Mouse (Mus musculus) heart, embryonic 12.5 days (tissue): ENCODE data around the gene Arpc2. TPM values are rescaled to one million over a fixed set of nuclear protein-coding genes. Genes with fewer than 3 reads are reported as not detected.

Source experiments
- ATAC-seq: fragments of 200-750 bp; cut with Nextera tagmentation; 2 replicates; pipeline ENCODE4 v1.8.0; 2017; ENCODE audit warnings: moderate TSS enrichment, moderate library complexity; ENCODE audit not compliant: insufficient number of reproducible peaks, low FRiP score
- H3K27ac ChIP-seq: fragments of 300-500 bp; sonication (generic); 2 replicates; pipeline ENCODE4 v1.5.1; 2016; ENCODE audit warnings: mild to moderate bottlenecking, moderate library complexity; ENCODE audit not compliant: poor library complexity, severe bottlenecking
- H3K27me3 ChIP-seq: fragments of 300-500 bp; sonication (generic); replicated peaks from 2 replicates; pipeline ENCODE4 v1.6.1; 2016; ENCODE audit warnings: mild to moderate bottlenecking, moderate library complexity
- H3K36me3 ChIP-seq: fragments of 300-500 bp; sonication (generic); 2 replicates; pipeline ENCODE4 v1.6.1; 2016; ENCODE audit warnings: mild to moderate bottlenecking, moderate library complexity
- H3K4me1 ChIP-seq: fragments of 300-500 bp; sonication (generic); replicated peaks from 2 replicates; pipeline ENCODE4 v1.6.1; 2016; ENCODE audit warnings: mild to moderate bottlenecking
- H3K4me2 ChIP-seq: fragments of 300-500 bp; sonication (generic); 2 replicates; pipeline ENCODE4 v1.6.1; 2016; ENCODE audit warnings: mild to moderate bottlenecking, moderate library complexity
- H3K4me3 ChIP-seq: fragments of 300-500 bp; sonication (generic); 2 replicates; pipeline ENCODE4 v1.5.1; 2016; ENCODE audit warnings: mild to moderate bottlenecking
- H3K9ac ChIP-seq: fragments of 300-500 bp; sonication (generic); 2 replicates; pipeline ENCODE4 v1.6.1; 2016; ENCODE audit warnings: mild to moderate bottlenecking, moderate library complexity
- H3K9me3 ChIP-seq: fragments of 300-500 bp; sonication (generic); replicated peaks from 2 replicates; pipeline ENCODE4 v1.6.1; 2016; ENCODE audit warnings: mild to moderate bottlenecking, moderate library complexity
- WGBS: fragments of 180-500 bp; shearing (Covaris S2); methylation state at CpG from one replicate; pipeline ENCODE4 v1.1.7; 2016; 5-methylcytosine and 5-hydroxymethylcytosine counted together
- polyA plus RNA-seq: library from polyadenylated mRNA; unstranded; fragments of >200 nt; fragmentation: Nextera tagmentation; extraction: Ambion mirVana; gene quantifications from 2 replicates; pipeline ENCODE4 v1.2.1, GENCODE M21; 2016

Arpc2 gene
- polyA plus RNA-seq, 1 experiment from 2014 or later = 478 TPM

GRCm38 (mm10) chr1:74205881-74206280 is 30.0 kb upstream of the Arpc2 start:
- H3K9ac ChIP-seq = no peak overlapping the region
- H3K4me3 ChIP-seq = no peak overlapping the region
- no peaks in the 10 kb centered on the region for H3K36me3 ChIP-seq
- no peak for ATAC-seq
- H3K9me3 ChIP-seq = no peaks in the 10 kb centered on the region
- 51% methylated on average over 7 of the region's 7 CpGs for WGBS
- no peak overlapping the region for H3K27ac ChIP-seq
- H3K4me1 ChIP-seq = no peaks in the 10 kb centered on the region
- H3K4me2 ChIP-seq = no peak overlapping the region
- no peaks in the 10 kb centered on the region for H3K27me3 ChIP-seq

- Histone ChIP-seq H3K4me3 (no peak overlapping the region), H3K36me3 (no peaks in the 10 kb centered on the region), H3K4me2 (no peak overlapping the region), H3K9ac (no peak overlapping the region), H3K27ac (no peak overlapping the region), H3K9me3 (no peaks in the 10 kb centered on the region), H3K4me1 (no peaks in the 10 kb centered on the region), H3K27me3 (no peaks in the 10 kb centered on the region)
- no peak for ATAC-seq
- WGBS = 67% methylated on average over 8 of the region's 8 CpGs
These were observed 29.2 kb upstream of the Arpc2 start for GRCm38 (mm10) chr1:74206642-74207041.

GRCm38 (mm10) chr1:74207906-74208305 is 28.0 kb upstream of the Arpc2 start:
- no peak overlapping the region for H3K9ac ChIP-seq
- no peaks in the 10 kb centered on the region for H3K9me3 ChIP-seq
- WGBS = 67% methylated on average over 9 of the region's 9 CpGs
- no peak overlapping the region for H3K4me3 ChIP-seq
- no peaks in the 10 kb centered on the region for H3K36me3 ChIP-seq
- no peak for ATAC-seq
- H3K4me1 ChIP-seq = no peaks in the 10 kb centered on the region
- no peak overlapping the region for H3K4me2 ChIP-seq
- H3K27me3 ChIP-seq = no peaks in the 10 kb centered on the region
- H3K27ac ChIP-seq = no peak overlapping the region

GRCm38 (mm10) chr1:74208941-74209340 is 26.9 kb upstream of the Arpc2 start:
- WGBS = 85% methylated on average over 8 of the region's 8 CpGs
- no peak for ATAC-seq
- H3K36me3 ChIP-seq = no peaks in the 10 kb centered on the region

GRCm38 (mm10) chr1:74219922-74220321 is 16.0 kb upstream of the Arpc2 start:
- Histone ChIP-seq H3K36me3 (no peaks in the 10 kb centered on the region), H3K4me1 (peaks cover 7% of the 10 kb centered on the region), H3K4me2 (no peak overlapping the region), H3K27ac (no peak overlapping the region), H3K9ac (no peak overlapping the region), H3K27me3 (no peaks in the 10 kb centered on the region), H3K4me3 (no peak overlapping the region), H3K9me3 (0 out of 2 replicates have a peak, but pooled peaks cover 2% of the 10 kb centered on the region)
- no peak for ATAC-seq
- 85% methylated on average over 7 of the region's 7 CpGs for WGBS

More at GRCm38 (mm10) chr1:74208941-74209340, 26.9 kb upstream of the Arpc2 start:
- no peaks in the 10 kb centered on the region for H3K9me3 ChIP-seq
- H3K9ac ChIP-seq = no peak overlapping the region
- no peaks in the 10 kb centered on the region for H3K27me3 ChIP-seq
- H3K27ac ChIP-seq = no peak overlapping the region
- no peak overlapping the region for H3K4me3 ChIP-seq
- no peaks in the 10 kb centered on the region for H3K4me1 ChIP-seq
- no peak overlapping the region for H3K4me2 ChIP-seq

- 47% methylated on average over 7 of the region's 7 CpGs for WGBS
- H3K4me3 ChIP-seq = no peak overlapping the region
- H3K4me1 ChIP-seq = peaks cover 7% of the 10 kb centered on the region; the same call in 1 of the 2 replicates
- no peak overlapping the region for H3K27ac ChIP-seq
- H3K36me3 ChIP-seq = no peaks in the 10 kb centered on the region
- no peaks in the 10 kb centered on the region for H3K27me3 ChIP-seq
- H3K4me2 ChIP-seq = no peak overlapping the region
- no peak overlapping the region for H3K9ac ChIP-seq
- no peak for ATAC-seq
- 0 out of 2 replicates have a peak, but pooled peaks cover 2% of the 10 kb centered on the region for H3K9me3 ChIP-seq
These were observed 8.6 kb upstream of the Arpc2 start for GRCm38 (mm10) chr1:74227317-74227716.

GRCm38 (mm10) chr1:74229942-74230341 is 5.9 kb upstream of the Arpc2 start:
- no peaks in the 10 kb centered on the region for H3K9me3 ChIP-seq
- H3K27ac ChIP-seq = no peak overlapping the region
- peaks cover 7% of the 10 kb centered on the region; the same call in 1 of the 2 replicates for H3K4me1 ChIP-seq
- H3K4me3 ChIP-seq = no peak overlapping the region
- 77% methylated on average over 2 of the region's 2 CpGs for WGBS
- H3K9ac ChIP-seq = no peak overlapping the region
- H3K27me3 ChIP-seq = no peaks in the 10 kb centered on the region
- no peak overlapping the region for H3K4me2 ChIP-seq
- ATAC-seq = no peak
- no peaks in the 10 kb centered on the region for H3K36me3 ChIP-seq

GRCm38 (mm10) chr1:74230992-74231391 is 4.9 kb upstream of the Arpc2 start:
- Histone ChIP-seq H3K4me3 (no peak overlapping the region), H3K9me3 (no peaks in the 10 kb centered on the region), H3K27ac (no peak overlapping the region), H3K36me3 (no peaks in the 10 kb centered on the region), H3K9ac (no peak overlapping the region), H3K4me2 (no peak overlapping the region), H3K27me3 (no peaks in the 10 kb centered on the region), H3K4me1 (peaks cover 7% of the 10 kb centered on the region; the same call in 1 of the 2 replicates)
- no CpG with 5 or more reads among the region's 1 CpGs for WGBS
- no peak for ATAC-seq

GRCm38 (mm10) chr1:74236590-74237317 is 870 bp downstream of the Arpc2 start:
- Histone ChIP-seq H3K27ac (peak overlapping the region; percentile 97), H3K27me3 (no peaks in the 10 kb centered on the region), H3K9ac (peak overlapping the region; percentile 99), H3K36me3 (no peaks in the 10 kb centered on the region), H3K4me2 (peak overlapping the region; percentile 91), H3K9me3 (no peaks in the 10 kb centered on the region), H3K4me1 (peaks cover 36% of the 10 kb centered on the region), H3K4me3 (peak overlapping the region; percentile 95)
- WGBS = under 1% methylated on average over 46 of the region's 57 CpGs
- ATAC-seq = peak; percentile 54

- peak overlapping the region; percentile 99 for H3K9ac ChIP-seq
- H3K36me3 ChIP-seq = no peaks in the 10 kb centered on the region
- H3K4me3 ChIP-seq = peak overlapping the region; percentile 95
- WGBS = 28% methylated on average over 5 of the region's 5 CpGs
- H3K4me2 ChIP-seq = peak overlapping the region; percentile 91
- H3K27ac ChIP-seq = peak overlapping the region; percentile 97
- no peaks in the 10 kb centered on the region for H3K27me3 ChIP-seq
- ATAC-seq = no peak
- peaks cover 43% of the 10 kb centered on the region for H3K4me1 ChIP-seq
- H3K9me3 ChIP-seq = no peaks in the 10 kb centered on the region
These were observed 1.8 kb downstream of the Arpc2 start for GRCm38 (mm10) chr1:74237671-74238070.

- H3K27ac ChIP-seq = peak overlapping the region; percentile 97
- no peaks in the 10 kb centered on the region for H3K36me3 ChIP-seq
- H3K9ac ChIP-seq = peak overlapping the region; percentile 99
- 58% methylated on average over 1 of the region's 1 CpGs for WGBS
- H3K27me3 ChIP-seq = no peaks in the 10 kb centered on the region
- no peaks in the 10 kb centered on the region for H3K9me3 ChIP-seq
- peak overlapping the region; percentile 95 for H3K4me3 ChIP-seq
- peak overlapping the region; percentile 91 for H3K4me2 ChIP-seq
- peaks cover 47% of the 10 kb centered on the region for H3K4me1 ChIP-seq
- ATAC-seq = no peak
These were observed 2.3 kb downstream of the Arpc2 start for GRCm38 (mm10) chr1:74238136-74238535.
